Mouse (Mus musculus) liver, postnatal 0 days (tissue): ENCODE data around the gene Rapgef2.

Experiments
- CTCF ChIP-seq: sonication (generic); IDR thresholded peaks from 2 replicates; pipeline ENCODE4 v1.5.1; 2016; ENCODE audit warnings: antibody characterized with exemption, low read depth
- EP300 ChIP-seq: IDR thresholded peaks from 2 replicates; pipeline ENCODE4 v1.6.1; 2016; ENCODE audit warnings: antibody characterized with exemption, low read depth, mild to moderate bottlenecking

GRCm38 (mm10) chr3:79074970-79075369, 211.3 kb downstream of the Rapgef2 start:
- TF ChIP-seq CTCF, result no peak
- no peak for TF ChIP-seq EP300
